ENCODE assay signal across 8 mouse cellular contexts in genomic region chr14:59555928-59556531, GRCm38 (mm10). TPM values are rescaled to one million over a fixed set of nuclear protein-coding genes. Genes with fewer than 3 reads are reported as not detected.
DNase-seq lines count a peak whose midpoint lies in the region; ATAC-seq and TF ChIP-seq lines count a peak whose summit lies in the region.

No protein-coding gene starts in this region.

- H3K4me2 ChIP-seq in intestine, embryonic 16.5 days (ENCODE audit: low read depth, low read length): 0 out of 2 replicates have a peak overlapping the region, but pooled peaks have one; percentile 16
- H3K4me2 ChIP-seq in midbrain, embryonic 13.5 days (replicated peaks): no peak overlapping the region

- H3K36me3 ChIP-seq in heart, embryonic 10.5 days: no peaks in the 10 kb centered on the region
- H3K36me3 ChIP-seq in intestine, embryonic 16.5 days (ENCODE audit: control insufficient read depth, insufficient read depth, low read length): no peaks in the 10 kb centered on the region
- no peaks in the 10 kb centered on the region for H3K36me3 ChIP-seq in midbrain, embryonic 13.5 days
- no peaks in the 10 kb centered on the region for H3K36me3 ChIP-seq in small intestine, adult 2 months (ENCODE audit: control insufficient read depth, insufficient read depth, low read length)

- intact Hi-C loops in gastrocnemius, postnatal 14 days (cut with DNase I; ENCODE audit: low total_unique reads): loop anchor here (5.0 kb wide), 2 partner anchors 89 to 164 kb away; no protein-coding TSS in a partner anchor
- intact Hi-C loops in left cerebral cortex, postnatal 14 days (cut with DNase I): loop anchor here (5.0 kb wide), 3 partner anchors 89 to 404 kb away; no protein-coding TSS in a partner anchor

- H3K9ac ChIP-seq in intestine, embryonic 16.5 days (ENCODE audit: low read depth, low read length): no peak overlapping the region
- peak overlapping the region; percentile 34; the same call in 1 of the 2 replicates for H3K9ac ChIP-seq in midbrain, embryonic 13.5 days (replicated peaks)

- H3K27me3 ChIP-seq in heart, embryonic 10.5 days (ENCODE audit: insufficient read depth, poor library complexity, severe bottlenecking): no peaks in the 10 kb centered on the region
- H3K27me3 ChIP-seq in intestine, embryonic 16.5 days (replicated peaks; ENCODE audit: control insufficient read depth, insufficient read depth, low read length): no peaks in the 10 kb centered on the region
- no peaks in the 10 kb centered on the region for H3K27me3 ChIP-seq in midbrain, embryonic 13.5 days
- H3K27me3 ChIP-seq in small intestine, adult 2 months (ENCODE audit: control insufficient read depth, insufficient read depth, low read length): no peaks in the 10 kb centered on the region

- 54% methylated on average over 13 of the region's 13 CpGs for WGBS in heart, embryonic 10.5 days
- 50% methylated on average over 13 of the region's 13 CpGs for WGBS in intestine, embryonic 16.5 days
- WGBS in midbrain, embryonic 13.5 days: 54% methylated on average over 13 of the region's 13 CpGs
- WGBS in small intestine, adult 2 months: 44% methylated on average over 13 of the region's 13 CpGs

- peaks cover 29% of the 10 kb centered on the region for H3K4me1 ChIP-seq in heart, embryonic 10.5 days
- no peaks in the 10 kb centered on the region for H3K4me1 ChIP-seq in intestine, embryonic 16.5 days (ENCODE audit: control insufficient read depth, insufficient read depth, low read length)
- no peaks in the 10 kb centered on the region for H3K4me1 ChIP-seq in midbrain, embryonic 13.5 days (replicated peaks)
- H3K4me1 ChIP-seq in small intestine, adult 2 months (ENCODE audit: control insufficient read depth, insufficient read depth, insufficient read length, low read length): peaks cover 9% of the 10 kb centered on the region; the same call in 1 of the 2 replicates

- peak; percentile 67; the same call in 1 of the 2 replicates for TF ChIP-seq CTCF in small intestine, adult 2 months (IDR thresholded peaks at IDR 0.05; ENCODE audit: extremely low read depth, insufficient read length, insufficient replicate concordance, low read depth, low read length)

- no peak overlapping the region for H3K4me3 ChIP-seq in heart, embryonic 10.5 days
- H3K4me3 ChIP-seq in intestine, embryonic 16.5 days (ENCODE audit: low read length): no peak overlapping the region
- H3K4me3 ChIP-seq in midbrain, embryonic 13.5 days (replicated peaks): no peak overlapping the region
- peak overlapping the region; percentile 57 for H3K4me3 ChIP-seq in small intestine, adult 2 months (ENCODE audit: low read depth, low read length)

- peak; percentile 34; the same call in 1 of the 2 replicates for ATAC-seq in intestine, embryonic 16.5 days
- ATAC-seq in midbrain, embryonic 13.5 days: peak; percentile 73

- no peak overlapping the region for H3K27ac ChIP-seq in heart, embryonic 10.5 days
- H3K27ac ChIP-seq in intestine, embryonic 16.5 days (ENCODE audit: low read length): no peak overlapping the region
- no peak overlapping the region for H3K27ac ChIP-seq in midbrain, embryonic 13.5 days
- no peak overlapping the region for H3K27ac ChIP-seq in small intestine, adult 2 months (ENCODE audit: insufficient read depth, low read depth, low read length)

- H3K9me3 ChIP-seq in heart, embryonic 10.5 days: no peaks in the 10 kb centered on the region
- no peaks in the 10 kb centered on the region for H3K9me3 ChIP-seq in intestine, embryonic 16.5 days (ENCODE audit: control insufficient read depth, low read length)
- H3K9me3 ChIP-seq in midbrain, embryonic 13.5 days: no peaks in the 10 kb centered on the region

- TF ChIP-seq POLR2A in small intestine, adult 2 months (IDR thresholded peaks at IDR 0.05; ENCODE audit: low read depth, low read length): no peak

- DNase-seq in heart, adult 11 months: peak; percentile 95
- no peak for DNase-seq in heart, embryonic 10.5 days (ENCODE audit: low spot score)
- peak; percentile 58 to 74 for DNase-seq in cerebellum, postnatal 4 days (ENCODE audit: low spot score in 2 of 2)
- DNase-seq in gastrocnemius, postnatal 14 days: peak; percentile 60
- peak; percentile 81 to 87 for DNase-seq in left cerebral cortex, postnatal 14 days (ENCODE audit: low spot score in 2 of 2)

RNA-seq across cellular contexts. Expression of gene Cdadc1, which starts 41.7 kb away (rescaled TPM):
- 25.7 and 28.0 TPM in 2 replicates for polyA plus RNA-seq in heart, embryonic 10.5 days (2016; fragmentation: Nextera tagmentation; extraction: Ambion mirVana)
- 10 to 100 TPM; 19.3 to 20.3 TPM for total RNA-seq in gastrocnemius, postnatal 14 days (2021)
- polyA plus RNA-seq in intestine, embryonic 16.5 days (2015; fragmentation: Nextera tagmentation; extraction: Ambion mirVana): 30.4 and 32.3 TPM in 2 replicates
- 10 to 100 TPM; 48.7 to 52.8 TPM for total RNA-seq in left cerebral cortex, postnatal 14 days (2021)
- polyA plus RNA-seq in midbrain, embryonic 13.5 days (2015; fragmentation: Nextera tagmentation; extraction: Ambion mirVana): 36.4 and 41.9 TPM in 2 replicates
- polyA plus RNA-seq in small intestine, adult 2 months (2012; rRNA removed): 0.63 and 1.9 TPM in 2 replicates
